Mouse (Mus musculus): ENCODE results near the gene Ablim1. TPM values are rescaled to one million over a fixed set of nuclear protein-coding genes. Genes with fewer than 3 reads are reported as not detected.
"Not testable (repeated sequence)": the region's sequence is repeated elsewhere in the genome, so short reads cannot be mapped to it uniquely, and the experiment has no call there.

Gene Ablim1
- total RNA-seq, 4 experiments from 2014 or later = 103 to 121 (median 110) TPM

- no peak for DNase-seq (ENCODE audit: low spot score in 2 of 2)
Measured at GRCm38 (mm10) chr19:57161010-57161660, 153.6 kb downstream of the Ablim1 start.

- no peak for DNase-seq (ENCODE audit: low spot score in 2 of 2)
Measured at GRCm38 (mm10) chr19:57157731-57158343, 156.9 kb downstream of the Ablim1 start.

- DNase-seq (ENCODE audit: low spot score in 2 of 2) = peak in 1 of 2 experiments; percentile 81
Measured at GRCm38 (mm10) chr19:57155121-57155884, 159.4 kb downstream of the Ablim1 start.

- peak in 1 of 2 experiments; percentile 53 for DNase-seq (ENCODE audit: low spot score in 2 of 2)
Measured at GRCm38 (mm10) chr19:57152357-57152756, 162.4 kb downstream of the Ablim1 start.

GRCm38 (mm10) chr19:57151504-57151903 is 163.2 kb downstream of the Ablim1 start:
- no peak for DNase-seq (ENCODE audit: low spot score in 2 of 2)

- DNase-seq (ENCODE audit: low spot score in 2 of 2) = no peak
Measured at GRCm38 (mm10) chr19:57150275-57150674, 164.4 kb downstream of the Ablim1 start.

GRCm38 (mm10) chr19:57147746-57148145 is 167.0 kb downstream of the Ablim1 start:
- no peak for DNase-seq (ENCODE audit: low spot score in 2 of 2)

- DNase-seq (ENCODE audit: low spot score in 2 of 2) = no peak
Measured at GRCm38 (mm10) chr19:57146936-57147335, 167.8 kb downstream of the Ablim1 start.

- no peak for DNase-seq (ENCODE audit: low spot score in 2 of 2)
Measured at GRCm38 (mm10) chr19:57143646-57144045, 171.1 kb downstream of the Ablim1 start.

GRCm38 (mm10) chr19:57141756-57142461 is 172.8 kb downstream of the Ablim1 start:
- DNase-seq (ENCODE audit: low spot score in 2 of 2) = no peak

GRCm38 (mm10) chr19:57140874-57141273 is 173.8 kb downstream of the Ablim1 start:
- DNase-seq (ENCODE audit: low spot score in 2 of 2) = no peak

- no peak for DNase-seq (ENCODE audit: low spot score in 2 of 2)
Measured at GRCm38 (mm10) chr19:57140071-57140470, 174.6 kb downstream of the Ablim1 start.

GRCm38 (mm10) chr19:57138909-57139617 is 175.7 kb downstream of the Ablim1 start:
- peak in 1 of 2 experiments; percentile 39 for DNase-seq (ENCODE audit: low spot score in 2 of 2)

GRCm38 (mm10) chr19:57138469-57138868 is 176.2 kb downstream of the Ablim1 start:
- no peak for DNase-seq (ENCODE audit: low spot score in 2 of 2)

- DNase-seq (ENCODE audit: low spot score in 2 of 2) = no peak
Measured at GRCm38 (mm10) chr19:57138045-57138444, 176.7 kb downstream of the Ablim1 start.

- DNase-seq (ENCODE audit: low spot score in 2 of 2) = no peak
Measured at GRCm38 (mm10) chr19:57136228-57136627, 178.5 kb downstream of the Ablim1 start.

- not testable (repeated sequence) for DNase-seq (ENCODE audit: low spot score in 2 of 2)
Measured at GRCm38 (mm10) chr19:57135654-57136053, 179.1 kb downstream of the Ablim1 start.

GRCm38 (mm10) chr19:57134654-57135348 is 179.9 kb downstream of the Ablim1 start:
- DNase-seq (ENCODE audit: low spot score in 2 of 2) = no peak

- DNase-seq (ENCODE audit: low spot score in 2 of 2) = no peak
Measured at GRCm38 (mm10) chr19:57132916-57133520, 181.7 kb downstream of the Ablim1 start.

GRCm38 (mm10) chr19:57132281-57132680 is 182.4 kb downstream of the Ablim1 start:
- no peak for DNase-seq (ENCODE audit: low spot score in 2 of 2)
